Mouse (Mus musculus) limb, embryonic 13.5 days (tissue): Measurements from ENCODE around the gene Cdk1. TPM values are rescaled to one million over a fixed set of nuclear protein-coding genes. Genes with fewer than 3 reads are reported as not detected.

Experiments used
- ATAC-seq: fragments of 200-750 bp; cut with Nextera tagmentation; 2 replicates; pipeline ENCODE4 v1.8.0; 2017; ENCODE audit warnings: low read depth, moderate number of reproducible peaks, moderate TSS enrichment; ENCODE audit not compliant: low FRiP score
- H3K27ac ChIP-seq: fragments of 300-500 bp; sonication (generic); 2 replicates; pipeline ENCODE4 v1.5.1; 2015; ENCODE audit warnings: inconsistent platforms, mild to moderate bottlenecking, moderate library complexity
- H3K27me3 ChIP-seq: fragments of 300-500 bp; sonication (generic); 2 replicates; pipeline ENCODE4 v1.6.1; 2015; ENCODE audit warnings: mild to moderate bottlenecking, inconsistent platforms
- H3K36me3 ChIP-seq: fragments of 300-500 bp; sonication (generic); 2 replicates; pipeline ENCODE4 v1.6.1; 2015; ENCODE audit warnings: inconsistent platforms, mild to moderate bottlenecking, moderate library complexity
- H3K4me1 ChIP-seq: fragments of 300-500 bp; sonication (generic); 2 replicates; pipeline ENCODE4 v1.6.1; 2015; ENCODE audit warnings: inconsistent platforms
- H3K4me2 ChIP-seq: fragments of 300-500 bp; sonication (generic); replicated peaks from 2 replicates; pipeline ENCODE4 v1.6.1; 2015; ENCODE audit warnings: inconsistent platforms, mild to moderate bottlenecking, moderate library complexity
- H3K4me3 ChIP-seq: fragments of 300-500 bp; sonication (generic); 2 replicates; pipeline ENCODE4 v1.5.1; 2015; ENCODE audit warnings: moderate library complexity, mild to moderate bottlenecking, inconsistent platforms
- H3K9ac ChIP-seq: fragments of 300-500 bp; sonication (generic); 2 replicates; pipeline ENCODE4 v1.6.1; 2015; ENCODE audit warnings: mild to moderate bottlenecking, inconsistent platforms
- H3K9me3 ChIP-seq: fragments of 300-500 bp; sonication (generic); 2 replicates; pipeline ENCODE4 v1.6.1; 2016; ENCODE audit warnings: inconsistent platforms
- WGBS: fragments of 180-500 bp; shearing (Covaris S2); methylation state at CpG from one replicate; pipeline ENCODE4 v1.1.7; 2015; 5-methylcytosine and 5-hydroxymethylcytosine counted together
- polyA plus RNA-seq: library from polyadenylated mRNA; unstranded; fragments of >200 nt; fragmentation: Nextera tagmentation; extraction: Ambion mirVana; gene quantifications from 2 replicates; pipeline ENCODE4 v1.2.1, GENCODE M21; 2015

Cdk1 gene
- polyA plus RNA-seq, 1 experiment from 2014 or later = 396 TPM

DNA sequence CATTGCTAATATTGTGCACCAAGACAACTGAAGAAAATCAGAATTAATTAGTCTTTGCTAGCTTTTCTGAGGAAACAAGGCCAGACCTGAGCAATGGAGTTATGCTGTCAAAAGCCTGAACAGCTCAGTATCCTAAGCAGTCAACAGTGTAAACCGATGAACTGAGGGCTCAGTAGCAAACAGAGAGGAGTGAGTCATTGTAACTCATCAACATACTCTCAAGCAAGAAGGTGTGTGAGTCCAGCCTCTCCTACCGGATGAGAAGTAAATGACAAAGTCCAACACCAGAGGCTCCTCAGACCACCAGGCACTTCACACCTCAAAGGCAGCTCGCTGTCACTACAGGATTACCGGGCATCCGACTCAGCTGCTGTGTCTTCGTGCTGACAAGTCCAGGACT is 12.7 kb downstream of the Cdk1 start:
- H3K36me3 ChIP-seq = peaks cover 96% of the 10 kb centered on the region
- 89% methylated on average over 6 of the region's 6 CpGs for WGBS

DNA sequence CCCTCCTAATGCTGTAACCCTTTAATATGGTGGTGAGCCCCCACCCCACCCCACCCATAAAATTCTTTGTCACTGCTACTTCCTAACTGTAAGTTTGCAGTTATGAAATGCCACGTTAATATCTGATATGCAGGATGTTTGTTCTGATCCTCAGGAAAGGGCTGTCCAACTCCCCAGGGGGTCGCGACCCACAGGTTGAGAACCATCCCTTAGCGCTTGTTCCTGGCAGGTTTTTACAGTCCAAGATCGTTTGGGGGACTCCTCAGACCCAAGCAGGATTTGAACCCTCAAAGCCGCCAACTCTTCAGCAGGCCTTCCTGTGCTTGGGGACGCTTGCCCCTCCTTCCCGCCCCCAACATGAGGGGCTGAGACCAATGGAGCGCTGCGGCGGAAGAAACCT is 16.5 kb downstream of the Cdk1 start:
- Histone ChIP-seq H3K4me2 (no peak overlapping the region), H3K4me1 (no peaks in the 10 kb centered on the region), H3K4me3 (no peak overlapping the region), H3K27me3 (no peaks in the 10 kb centered on the region), H3K9me3 (no peaks in the 10 kb centered on the region), H3K36me3 (peaks cover 68% of the 10 kb centered on the region), H3K27ac (no peak overlapping the region), H3K9ac (no peak overlapping the region)
- 90% methylated on average over 11 of the region's 11 CpGs for WGBS
- ATAC-seq = no peak

More for the DNA sequence above, 12.7 kb downstream of the Cdk1 start:
- no peaks in the 10 kb centered on the region for H3K9me3 ChIP-seq
- no peaks in the 10 kb centered on the region for H3K4me1 ChIP-seq
- ATAC-seq = no peak
- H3K27ac ChIP-seq = no peak overlapping the region
- no peak overlapping the region for H3K4me2 ChIP-seq
- no peak overlapping the region for H3K4me3 ChIP-seq
- H3K9ac ChIP-seq = no peak overlapping the region
- no peaks in the 10 kb centered on the region for H3K27me3 ChIP-seq

DNA sequence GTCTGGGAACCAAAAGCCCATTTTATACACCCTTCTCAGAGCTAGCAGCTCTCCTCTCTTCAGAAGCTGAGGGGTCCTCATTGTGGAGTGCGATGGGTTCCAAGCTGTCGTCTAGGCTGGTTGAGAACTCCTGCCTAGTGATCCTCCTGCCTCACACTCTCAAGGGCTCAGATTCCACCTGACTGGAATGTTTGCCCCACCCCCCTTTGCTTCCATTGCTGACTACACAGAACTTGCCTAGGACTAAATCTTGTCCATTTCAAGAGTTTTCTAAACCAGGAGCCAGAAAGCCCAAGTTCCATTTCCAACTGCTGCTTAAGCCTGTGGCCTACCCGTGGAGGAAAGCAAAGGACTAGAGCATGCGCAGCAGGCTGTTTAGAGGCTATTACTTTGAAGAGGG is 17.1 kb downstream of the Cdk1 start:
- Histone ChIP-seq H3K9ac (no peak overlapping the region), H3K4me2 (no peak overlapping the region), H3K4me3 (no peak overlapping the region), H3K9me3 (no peaks in the 10 kb centered on the region), H3K27me3 (no peaks in the 10 kb centered on the region), H3K36me3 (peaks cover 61% of the 10 kb centered on the region), H3K4me1 (no peaks in the 10 kb centered on the region), H3K27ac (0 out of 2 replicates have a peak overlapping the region, but pooled peaks have one; percentile 44)
- no peak for ATAC-seq
- 75% methylated on average over 4 of the region's 4 CpGs for WGBS

DNA sequence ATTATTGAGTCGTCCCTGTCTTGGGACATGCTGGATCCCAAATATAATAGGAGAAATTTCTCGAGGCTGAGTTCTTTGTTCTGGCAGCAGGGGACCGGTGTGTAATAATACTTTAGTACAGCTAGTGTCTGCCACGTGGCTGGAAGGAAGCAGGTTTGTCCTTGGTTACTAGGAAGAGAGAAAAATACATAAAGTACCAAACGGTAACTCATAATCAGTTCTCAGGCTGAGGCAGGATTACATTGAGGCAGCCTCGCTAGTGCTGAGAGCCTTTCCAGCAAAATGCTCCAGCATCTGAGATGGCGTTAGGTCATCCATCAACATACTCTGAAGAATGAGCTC is 17.6 kb downstream of the Cdk1 start:
- Histone ChIP-seq H3K27ac (0 out of 2 replicates have a peak overlapping the region, but pooled peaks have one; percentile 44), H3K9ac (no peak overlapping the region), H3K36me3 (peaks cover 57% of the 10 kb centered on the region), H3K4me2 (no peak overlapping the region), H3K9me3 (no peaks in the 10 kb centered on the region), H3K4me3 (no peak overlapping the region), H3K4me1 (no peaks in the 10 kb centered on the region), H3K27me3 (no peaks in the 10 kb centered on the region)
- no peak for ATAC-seq
- 70% methylated on average over 7 of the region's 7 CpGs for WGBS

DNA sequence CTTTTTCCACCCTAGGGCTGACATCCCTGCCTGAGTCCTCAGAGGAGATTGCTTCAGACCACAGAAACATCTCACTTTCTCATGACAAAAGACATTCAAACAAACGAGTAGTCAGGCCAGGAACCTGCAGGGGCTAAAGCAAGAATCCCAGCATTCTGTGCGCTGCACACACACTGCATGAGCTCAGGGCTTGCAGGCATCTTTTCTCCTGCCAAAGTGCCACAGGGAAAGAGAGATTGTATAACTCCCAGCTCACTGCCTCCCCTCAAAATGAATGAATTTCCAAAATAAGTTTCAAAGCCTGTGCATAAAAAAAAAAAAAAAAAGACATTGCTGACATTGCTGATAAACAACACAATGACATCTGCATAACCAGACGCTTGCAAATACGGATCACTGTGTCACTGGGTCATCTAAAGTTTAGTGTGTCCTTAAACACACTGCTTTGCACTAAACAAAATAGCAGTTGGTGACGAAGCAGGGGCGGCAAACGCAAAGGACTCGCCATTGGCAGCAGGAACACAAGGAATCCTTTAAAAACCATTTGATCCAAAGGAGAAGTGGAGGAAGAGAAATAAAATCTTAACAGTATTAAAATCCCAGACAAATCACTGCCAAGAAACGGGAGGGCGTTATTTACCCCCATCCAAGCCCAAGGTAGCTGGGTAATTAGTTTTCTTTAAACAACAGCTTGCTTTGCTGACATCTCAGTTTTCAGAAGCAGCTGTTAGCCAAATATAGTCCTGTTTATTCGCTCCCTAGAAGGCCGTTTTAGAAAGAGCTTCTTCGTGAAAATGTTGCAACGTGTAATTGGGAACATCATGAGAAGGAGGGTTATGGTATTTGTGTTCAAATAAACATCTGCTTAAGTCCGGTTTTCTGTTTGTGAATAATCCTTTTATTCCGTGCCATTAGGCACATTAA is 18.2 kb downstream of the Cdk1 start:
- Histone ChIP-seq H3K4me1 (no peaks in the 10 kb centered on the region), H3K9me3 (no peaks in the 10 kb centered on the region), H3K27me3 (no peaks in the 10 kb centered on the region), H3K36me3 (peaks cover 51% of the 10 kb centered on the region), H3K27ac (0 out of 2 replicates have a peak overlapping the region, but pooled peaks have one; percentile 58), H3K9ac (no peak overlapping the region), H3K4me2 (no peak overlapping the region), H3K4me3 (no peak overlapping the region)
- WGBS = 73% methylated on average over 16 of the region's 16 CpGs
- no peak for ATAC-seq

DNA sequence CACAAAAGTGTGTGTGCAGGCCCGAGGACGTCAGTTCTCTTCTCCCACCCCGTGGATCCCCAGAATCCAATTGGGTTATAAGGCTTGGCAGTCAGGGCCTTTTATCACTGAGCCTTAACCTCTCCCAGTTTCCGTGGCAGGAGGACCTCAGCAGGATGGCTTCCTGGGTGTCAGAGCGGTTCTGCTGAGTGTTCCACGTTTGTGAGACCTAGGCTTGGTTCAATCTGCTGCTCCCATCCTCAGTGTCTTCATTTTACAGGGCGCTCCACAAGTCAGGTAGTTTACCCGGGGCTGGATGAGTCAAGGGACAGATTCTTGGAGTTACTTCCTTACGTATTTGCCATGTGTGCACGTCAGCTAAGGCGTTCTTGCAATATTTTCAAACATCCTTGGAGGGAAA is 19.5 kb downstream of the Cdk1 start:
- H3K27me3 ChIP-seq = no peaks in the 10 kb centered on the region
- no peaks in the 10 kb centered on the region for H3K9me3 ChIP-seq
- H3K4me2 ChIP-seq = no peak overlapping the region
- ATAC-seq = no peak
- H3K36me3 ChIP-seq = peaks cover 39% of the 10 kb centered on the region
- no peaks in the 10 kb centered on the region for H3K4me1 ChIP-seq
- no peak overlapping the region for H3K27ac ChIP-seq
- no peak overlapping the region for H3K9ac ChIP-seq
- WGBS = 89% methylated on average over 11 of the region's 11 CpGs
- H3K4me3 ChIP-seq = no peak overlapping the region

DNA sequence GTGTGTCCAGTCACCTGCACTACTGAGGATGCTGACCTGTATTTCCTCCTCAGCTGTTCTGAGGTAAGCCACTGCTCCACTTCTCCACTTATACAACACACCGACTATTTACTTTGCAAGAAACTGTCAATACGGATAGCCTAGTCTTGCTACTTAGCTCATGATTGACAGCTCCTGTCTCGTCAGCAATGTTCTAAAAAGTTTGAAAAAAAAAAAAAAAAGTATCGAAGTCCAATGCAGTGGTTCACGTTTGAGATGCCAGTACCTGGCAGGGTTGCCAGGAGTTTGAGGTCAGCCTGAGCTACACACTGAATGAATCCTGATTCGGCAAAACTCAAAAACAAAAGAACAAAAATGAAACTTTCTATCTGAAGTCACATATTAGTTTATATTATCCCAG is 21.5 kb downstream of the Cdk1 start:
- WGBS = 84% methylated on average over 6 of the region's 6 CpGs
- no peak for ATAC-seq
- no peak overlapping the region for H3K4me2 ChIP-seq

DNA sequence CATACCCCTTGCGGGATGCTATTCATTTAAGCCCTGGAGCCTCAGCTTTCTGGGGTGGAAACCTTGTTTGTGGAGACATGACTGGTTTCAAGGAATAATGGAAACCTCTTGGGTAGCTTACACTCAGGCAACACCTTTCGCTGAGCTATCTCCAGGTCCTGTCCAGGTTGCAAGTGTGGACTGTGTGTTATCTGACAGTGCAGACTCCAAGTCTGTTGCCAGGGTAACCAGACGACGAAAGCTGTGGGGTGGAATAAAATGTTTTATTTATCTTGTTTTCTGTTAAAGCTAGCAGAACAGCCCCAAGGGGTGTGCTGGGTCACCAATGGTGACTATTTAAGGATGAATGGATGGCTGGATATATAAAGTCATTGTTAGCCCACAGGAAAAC is 24.1 kb downstream of the Cdk1 start:
- H3K4me2 ChIP-seq = no peak overlapping the region
- no peak overlapping the region for H3K27ac ChIP-seq
- H3K9ac ChIP-seq = no peak overlapping the region
- no peaks in the 10 kb centered on the region for H3K27me3 ChIP-seq
- no peaks in the 10 kb centered on the region; the same call in 1 of the 2 replicates for H3K4me1 ChIP-seq
- WGBS = 68% methylated on average over 4 of the region's 4 CpGs
- no peaks in the 10 kb centered on the region for H3K9me3 ChIP-seq
- 0 out of 2 replicates have a peak, but pooled peaks cover 3% of the 10 kb centered on the region for H3K36me3 ChIP-seq
- no peak for ATAC-seq
- H3K4me3 ChIP-seq = no peak overlapping the region

More for the DNA sequence above, 21.5 kb downstream of the Cdk1 start:
- H3K36me3 ChIP-seq = peaks cover 19% of the 10 kb centered on the region
- H3K27me3 ChIP-seq = no peaks in the 10 kb centered on the region
- H3K4me1 ChIP-seq = no peaks in the 10 kb centered on the region
- no peak overlapping the region for H3K27ac ChIP-seq
- no peaks in the 10 kb centered on the region for H3K9me3 ChIP-seq
- no peak overlapping the region for H3K4me3 ChIP-seq
- H3K9ac ChIP-seq = no peak overlapping the region

DNA sequence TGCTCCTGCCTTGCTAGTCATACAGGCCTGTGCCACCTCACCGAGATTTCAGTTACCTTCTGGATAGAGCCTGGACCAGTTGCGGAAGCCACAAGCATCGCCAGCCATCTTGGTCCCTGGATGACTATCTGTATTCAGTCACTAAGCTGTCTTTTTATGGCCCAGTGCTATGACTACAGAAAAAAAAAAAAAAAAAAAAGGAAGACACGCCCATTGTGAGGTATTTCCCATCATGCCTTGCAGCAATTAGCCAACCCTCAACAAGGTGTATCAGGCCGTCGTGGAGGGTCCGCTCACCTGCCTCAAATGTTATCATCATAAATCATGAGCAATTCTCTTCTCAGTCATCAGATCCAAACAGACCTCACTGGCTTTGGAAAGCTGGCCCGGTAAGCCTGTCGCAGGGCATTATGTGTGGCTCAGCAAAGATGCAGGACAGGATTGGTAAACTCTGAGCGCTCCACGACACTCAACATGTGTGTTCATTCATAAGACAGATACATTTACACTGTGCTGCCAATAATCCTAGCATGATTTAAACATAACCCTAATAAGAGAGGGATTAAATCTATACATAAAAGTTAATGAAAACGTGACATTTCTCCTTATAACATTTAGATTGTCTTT is 24.6 kb downstream of the Cdk1 start:
- WGBS = 90% methylated on average over 12 of the region's 12 CpGs
- no peak for ATAC-seq
- H3K4me2 ChIP-seq = no peak overlapping the region
- no peaks in the 10 kb centered on the region for H3K9me3 ChIP-seq
- H3K9ac ChIP-seq = no peak overlapping the region
- H3K4me3 ChIP-seq = no peak overlapping the region
- H3K36me3 ChIP-seq = 0 out of 2 replicates have a peak, but pooled peaks cover under 1% of the 10 kb centered on the region
- H3K4me1 ChIP-seq = no peaks in the 10 kb centered on the region; the same call in 1 of the 2 replicates
- H3K27me3 ChIP-seq = no peaks in the 10 kb centered on the region
- no peak overlapping the region for H3K27ac ChIP-seq

DNA sequence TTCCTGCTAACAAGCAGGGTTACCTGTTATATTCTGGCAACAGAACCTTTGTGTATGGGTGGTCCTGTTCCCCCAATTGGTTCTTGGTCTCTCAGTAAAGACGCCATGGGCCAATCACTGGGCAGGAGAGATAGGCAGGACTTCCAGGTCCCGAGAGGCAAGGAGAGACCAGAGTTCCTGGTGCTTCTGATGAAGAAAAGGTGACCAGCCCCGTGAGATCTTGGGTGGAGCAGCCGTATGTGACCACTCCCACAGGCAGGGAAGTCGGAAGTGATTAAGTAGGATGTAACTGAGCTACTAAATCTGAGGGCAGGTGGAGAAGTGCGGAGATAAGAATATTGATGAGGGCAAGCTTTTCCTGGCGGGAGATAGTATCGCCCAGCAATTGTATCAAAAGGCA is 25.4 kb downstream of the Cdk1 start:
- Histone ChIP-seq H3K36me3 (no peaks in the 10 kb centered on the region), H3K27me3 (no peaks in the 10 kb centered on the region), H3K4me1 (peaks cover 1% of the 10 kb centered on the region; the same call in 1 of the 2 replicates), H3K4me3 (no peak overlapping the region), H3K9ac (no peak overlapping the region), H3K27ac (no peak overlapping the region), H3K4me2 (no peak overlapping the region), H3K9me3 (no peaks in the 10 kb centered on the region)
- no peak for ATAC-seq
- 68% methylated on average over 8 of the region's 8 CpGs for WGBS

DNA sequence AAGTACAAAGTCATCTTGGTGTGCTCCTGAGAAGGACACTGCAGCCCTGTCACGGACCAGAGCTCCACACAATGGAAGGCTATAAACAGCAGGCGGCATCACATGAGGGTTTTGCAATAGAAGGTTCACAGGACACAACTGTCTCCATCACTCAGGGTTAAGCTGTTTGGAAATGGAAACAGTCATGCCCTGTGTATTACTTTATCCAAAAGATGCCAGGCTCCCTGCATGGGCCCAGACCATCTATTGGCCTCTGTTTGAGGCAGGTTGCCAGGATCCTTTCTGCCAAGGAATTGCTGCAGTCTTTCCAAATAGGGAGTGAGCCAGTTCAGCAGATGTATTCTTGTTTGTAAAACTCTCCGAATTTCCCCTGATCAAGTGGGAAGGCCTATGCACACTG is 26.3 kb downstream of the Cdk1 start:
- Histone ChIP-seq H3K4me3 (no peak overlapping the region), H3K9me3 (no peaks in the 10 kb centered on the region), H3K4me2 (no peak overlapping the region), H3K9ac (no peak overlapping the region), H3K27me3 (no peaks in the 10 kb centered on the region), H3K4me1 (peaks cover 10% of the 10 kb centered on the region), H3K27ac (no peak overlapping the region; the same call in 1 of the 2 replicates), H3K36me3 (no peaks in the 10 kb centered on the region)
- no peak for ATAC-seq
- 92% methylated on average over 3 of the region's 3 CpGs for WGBS

DNA sequence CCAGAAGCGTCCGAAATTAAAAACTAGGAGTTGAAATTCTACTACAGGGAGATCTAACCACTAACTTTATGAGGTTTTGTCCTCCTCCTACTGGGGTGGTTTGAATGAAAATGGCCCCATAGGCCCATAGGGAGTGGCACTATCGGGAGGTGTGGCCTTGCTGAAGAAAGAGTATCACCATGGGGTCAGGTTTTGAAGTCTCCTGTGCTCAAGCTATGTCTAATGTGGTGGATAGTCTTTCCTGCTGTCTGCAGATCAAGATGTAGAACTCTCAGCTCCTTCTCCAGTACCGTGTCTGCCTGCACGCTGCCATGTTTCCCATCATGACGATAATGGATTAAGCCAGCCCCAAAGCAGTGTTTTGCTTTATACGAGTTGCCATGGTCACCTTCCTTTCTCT is 27.9 kb downstream of the Cdk1 start:
- no peak overlapping the region for H3K27ac ChIP-seq

More for the DNA sequence above, 27.9 kb downstream of the Cdk1 start:
- H3K4me1 ChIP-seq = peaks cover 20% of the 10 kb centered on the region
- no peak for ATAC-seq
- no peaks in the 10 kb centered on the region for H3K36me3 ChIP-seq
- H3K4me2 ChIP-seq = no peak overlapping the region
- 93% methylated on average over 7 of the region's 7 CpGs for WGBS
- H3K4me3 ChIP-seq = no peak overlapping the region
- H3K9ac ChIP-seq = no peak overlapping the region
- H3K27me3 ChIP-seq = no peaks in the 10 kb centered on the region
- no peaks in the 10 kb centered on the region for H3K9me3 ChIP-seq
